Mouse (Mus musculus): Measurements from ENCODE around the gene Gm20390.
A peak's percentile ranks its signal among the peaks of the same experiment; 100 is the strongest.
"Not testable (repeated sequence)": the region's sequence is repeated elsewhere in the genome, so short reads cannot be mapped to it uniquely, and the experiment has no call there.

Gm20390 gene

DNA sequence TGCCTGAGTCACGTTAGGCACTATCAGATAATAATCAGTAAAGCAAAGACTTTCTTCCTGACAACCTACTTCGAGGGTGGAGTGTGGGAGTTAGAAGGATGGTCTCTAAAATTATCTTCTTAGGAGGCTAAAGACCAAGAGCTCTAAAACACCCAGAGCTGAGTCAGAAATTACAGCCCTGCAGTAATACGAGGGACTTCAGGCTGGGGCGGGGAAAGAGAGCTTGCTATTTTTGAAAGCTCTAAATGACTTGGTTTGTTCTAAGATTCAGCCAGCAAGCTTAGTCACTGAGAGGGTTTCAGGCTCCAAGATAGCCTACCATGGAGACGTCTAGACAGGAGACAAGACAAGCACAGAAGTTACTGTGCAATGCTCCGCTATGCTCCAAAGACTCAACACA, 2.7 kb downstream of the Gm20390 start:
- DNase-seq (ENCODE audit: low spot score in 2 of 2) = peak in 1 of 2 experiments; percentile 35

GRCm38 (mm10) chr11:93963013-93963412, 5.1 kb downstream of the Gm20390 start:
- DNase-seq (ENCODE audit: low spot score in 2 of 2) = peak in 1 of 2 experiments; percentile 34

- no peak for DNase-seq (ENCODE audit: low spot score in 2 of 2)
These were observed 6.6 kb downstream of the Gm20390 start for GRCm38 (mm10) chr11:93961482-93961881.

DNA sequence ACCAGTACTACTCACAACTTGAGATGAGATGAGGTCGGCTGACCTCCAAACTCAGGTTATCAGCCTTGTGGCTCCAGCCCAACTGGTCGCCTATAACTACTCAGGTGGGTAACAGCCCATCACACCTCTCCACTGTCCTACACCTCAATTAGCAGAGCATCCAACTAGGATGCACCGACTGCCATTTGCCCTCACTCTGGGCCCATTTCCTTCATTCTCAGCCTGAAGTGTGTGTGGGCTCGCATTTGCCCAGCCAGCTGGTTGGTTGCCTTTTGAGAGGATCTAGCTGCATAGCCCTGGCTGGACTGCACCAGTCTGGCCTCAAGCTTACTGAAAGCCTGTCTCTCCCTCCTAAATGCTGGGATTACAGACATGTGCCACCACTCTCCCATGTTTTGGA, 10.3 kb downstream of the Gm20390 start:
- DNase-seq (ENCODE audit: low spot score in 2 of 2) = no peak

GRCm38 (mm10) chr11:93957031-93957555, 11.0 kb downstream of the Gm20390 start:
- DNase-seq (ENCODE audit: low spot score in 2 of 2) = no peak

DNA sequence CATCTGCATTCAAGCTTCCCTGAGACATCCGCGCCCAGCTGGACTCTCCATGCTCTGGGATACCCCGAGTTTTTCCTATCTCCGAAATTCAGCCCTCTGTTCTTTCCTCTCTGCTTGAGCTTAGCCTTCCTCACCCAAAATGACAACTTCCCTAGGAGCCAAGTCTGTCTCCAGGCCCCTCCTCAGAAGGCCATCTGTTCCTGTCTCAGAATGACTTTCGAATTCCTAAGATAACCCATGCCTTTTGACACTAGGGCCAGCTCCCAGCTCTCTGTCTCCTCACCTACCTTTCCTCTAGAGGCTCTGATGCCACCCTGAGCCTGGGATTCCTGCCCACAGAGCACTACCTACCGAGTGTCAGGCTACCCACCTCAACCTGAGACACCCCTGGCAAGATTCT, 11.9 kb downstream of the Gm20390 start, which contains the start of gene Nme2:
Nme2 (minus strand) TSS at position 101 of the 400 bp plus-strand sequence.
- DNase-seq (ENCODE audit: low spot score in 2 of 2) = no peak

GRCm38 (mm10) chr11:93955256-93956150, 12.6 kb downstream of the Gm20390 start:
- peak; percentile 85 for DNase-seq (ENCODE audit: low spot score in 2 of 2)

GRCm38 (mm10) chr11:93954738-93955255, 13.3 kb downstream of the Gm20390 start:
- no peak for DNase-seq (ENCODE audit: low spot score in 2 of 2)

- no peak for DNase-seq (ENCODE audit: low spot score in 2 of 2)
These were observed 15.7 kb downstream of the Gm20390 start for GRCm38 (mm10) chr11:93952376-93952775.

GRCm38 (mm10) chr11:93950045-93950444, 18.0 kb downstream of the Gm20390 start:
- no peak for DNase-seq (ENCODE audit: low spot score in 2 of 2)

GRCm38 (mm10) chr11:93948887-93949567, 19.1 kb downstream of the Gm20390 start:
- no peak for DNase-seq (ENCODE audit: low spot score in 2 of 2)

GRCm38 (mm10) chr11:93944986-93945385, 23.1 kb downstream of the Gm20390 start:
- DNase-seq (ENCODE audit: low spot score in 2 of 2) = no peak

GRCm38 (mm10) chr11:93940906-93941305, 27.2 kb downstream of the Gm20390 start:
- no peak for DNase-seq (ENCODE audit: low spot score in 2 of 2)

GRCm38 (mm10) chr11:93929106-93929505, 39.0 kb downstream of the Gm20390 start:
- no peak for DNase-seq (ENCODE audit: low spot score in 2 of 2)

- DNase-seq (ENCODE audit: low spot score in 2 of 2) = not testable (repeated sequence)
These were observed 53.1 kb downstream of the Gm20390 start for GRCm38 (mm10) chr11:93915019-93915418.

DNA sequence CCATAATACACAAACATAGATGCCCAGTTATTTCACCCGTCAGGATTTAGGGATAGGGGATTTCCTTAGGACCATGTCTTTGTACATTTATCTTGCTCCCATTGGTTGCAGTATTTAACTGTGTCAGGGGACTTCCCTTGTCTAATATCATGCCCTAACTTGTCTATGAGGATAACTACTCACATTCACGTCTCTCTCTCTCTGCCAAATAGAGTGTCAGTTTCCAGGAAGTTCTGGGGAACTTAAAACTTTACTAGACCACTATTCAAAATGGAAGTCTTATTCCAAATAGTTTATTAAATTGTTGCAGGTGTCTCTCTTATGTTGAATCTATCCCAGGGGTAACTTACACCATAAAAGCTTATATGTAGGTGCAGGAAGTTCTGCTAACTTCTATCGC, 56.5 kb downstream of the Gm20390 start:
- no peak for DNase-seq (ENCODE audit: low spot score in 2 of 2)

- DNase-seq (ENCODE audit: low spot score in 2 of 2) = no peak
These were observed 59.3 kb downstream of the Gm20390 start for GRCm38 (mm10) chr11:93908829-93909228.

DNA sequence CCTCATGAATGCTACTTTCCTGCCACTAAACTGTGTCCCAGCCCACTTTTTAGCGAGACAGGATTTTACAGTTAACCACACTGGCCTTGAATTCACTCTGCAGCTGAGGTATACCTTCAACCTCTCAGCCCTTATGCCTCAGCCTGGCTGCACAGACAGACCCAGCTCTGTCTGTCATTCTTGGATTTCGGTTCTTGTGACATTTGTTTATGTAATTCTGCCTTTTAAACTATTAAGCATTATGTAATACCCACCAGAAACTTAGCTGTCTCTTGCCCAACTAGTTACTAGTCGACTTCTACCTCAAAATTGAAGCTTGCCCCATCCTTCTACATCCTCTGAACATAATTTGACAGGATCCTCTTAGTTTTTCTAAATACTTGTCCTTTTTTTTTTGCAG, 60.3 kb downstream of the Gm20390 start:
- DNase-seq (ENCODE audit: low spot score in 2 of 2) = no peak

DNA sequence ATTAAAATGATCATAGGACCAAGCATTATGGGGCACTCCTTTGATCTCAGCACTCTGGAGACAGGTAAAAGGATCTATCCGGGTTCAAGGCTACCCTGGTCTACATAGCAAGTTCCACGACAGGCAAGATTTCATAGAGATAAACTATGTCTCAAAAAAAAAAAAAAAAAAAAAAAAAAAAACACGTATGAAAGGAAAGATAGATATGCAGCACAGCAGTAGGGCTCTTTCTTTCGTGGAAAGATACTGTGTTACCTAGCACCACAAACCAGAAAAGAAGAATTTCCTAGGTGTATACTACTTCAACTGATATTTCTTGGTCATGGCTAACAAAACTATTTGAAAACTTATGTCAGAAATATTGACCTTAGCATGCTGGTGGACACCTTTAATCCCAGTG, 61.3 kb downstream of the Gm20390 start:
- no peak for DNase-seq (ENCODE audit: low spot score in 2 of 2)
